Mouse (Mus musculus): ENCODE data around the gene Jdp2.

GRCm38 (mm10) chr12:85679808-85680207 is 81.0 kb downstream of the Jdp2 start:
- TF ChIP-seq POLR2A (IDR thresholded peaks at IDR 0.05; ENCODE audit: borderline replicate concordance, insufficient read depth, low read length) (no peak), CTCF (IDR thresholded peaks at IDR 0.05; ENCODE audit: borderline replicate concordance, insufficient read depth, low read depth, low read length) (no peak)
